Mouse (Mus musculus): ENCODE data around the gene Sell.

GRCm38 (mm10) chr1:164076441-164076840 is 14.7 kb downstream of the Sell start:
- TF ChIP-seq CTCF (conservative IDR thresholded peaks at IDR 0.05; ENCODE audit: insufficient read depth, insufficient read length, low read depth, low read length): no peak
- no peak for TF ChIP-seq POLR2A (IDR thresholded peaks at IDR 0.05; ENCODE audit: low read depth, low read length)

Data from kidney, adult 2 months (tissue).